Mouse (Mus musculus) natural killer cell, adult 2 months (primary cell): ENCODE measurements around the gene 4931406P16Rik.
"Not testable (repeated sequence)": the region's sequence is repeated elsewhere in the genome, so short reads cannot be mapped to it uniquely, and the experiment has no call there.

Experiments used
- DNase-seq, 2 experiments: peaks; one replicate each; pipeline ENCODE4 v3.0.0; 2022; ENCODE audit warnings: low spot score in 2 of 2

4931406P16Rik gene

DNA sequence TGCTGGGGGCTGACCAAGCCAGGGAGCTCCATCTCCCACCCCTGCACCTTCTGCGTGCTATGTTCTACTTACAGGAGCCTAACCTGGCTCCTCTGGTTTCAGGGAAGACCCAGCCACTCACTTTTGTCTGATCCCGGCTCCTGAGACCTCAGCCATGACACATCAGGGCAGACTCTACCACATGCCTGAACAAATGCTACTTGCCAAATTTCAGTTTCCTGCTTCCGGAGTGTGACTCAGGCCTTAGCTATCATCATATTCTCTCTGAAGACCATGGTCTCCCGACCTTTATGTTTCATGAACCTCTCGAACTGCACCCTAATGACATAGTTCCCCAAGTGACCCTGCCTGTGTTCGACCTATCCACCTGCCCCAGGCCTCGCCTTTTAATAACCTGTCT lies 100.1 kb downstream of the 4931406P16Rik start:
- no peak for DNase-seq

GRCm38 (mm10) chr7:34208027-34208745 lies 105.2 kb downstream of the 4931406P16Rik start:
- DNase-seq = no peak

GRCm38 (mm10) chr7:34206331-34206730 lies 107.0 kb downstream of the 4931406P16Rik start:
- DNase-seq = no peak

DNA sequence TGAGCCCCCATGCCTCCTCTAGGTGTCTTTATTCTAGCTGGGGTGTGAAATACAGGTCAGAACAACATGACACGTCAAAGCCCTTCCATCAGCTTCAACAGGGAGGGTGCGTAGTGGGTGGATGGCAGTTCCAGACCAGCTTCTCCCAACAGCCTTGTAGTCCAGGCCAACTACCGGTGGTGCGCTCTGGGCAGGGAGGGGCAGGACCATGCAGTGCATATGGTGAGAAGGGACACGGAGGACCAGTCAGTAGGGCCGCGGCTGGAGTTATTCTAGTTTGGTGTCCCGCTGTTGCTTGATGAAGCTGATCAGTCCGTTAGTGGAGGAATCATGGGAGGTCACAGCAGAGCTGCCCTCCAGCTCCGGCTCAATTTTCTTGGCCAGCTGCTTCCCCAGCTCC lies 111.2 kb downstream of the 4931406P16Rik start:
- not testable (repeated sequence) for DNase-seq

- DNase-seq = no peak
Observed at GRCm38 (mm10) chr7:34200829-34201228, 112.5 kb downstream of the 4931406P16Rik start.

- DNase-seq = peak; percentile 40 to 54
Observed at GRCm38 (mm10) chr7:34198346-34198745, 115.0 kb downstream of the 4931406P16Rik start.

- DNase-seq = peak; percentile 88 to 92
Observed at GRCm38 (mm10) chr7:34196132-34197128, 116.9 kb downstream of the 4931406P16Rik start, which contains the start of gene Pdcd2l. Gene Pdcd2l, minus strand, starts transcription at chr7:34196661.

DNA sequence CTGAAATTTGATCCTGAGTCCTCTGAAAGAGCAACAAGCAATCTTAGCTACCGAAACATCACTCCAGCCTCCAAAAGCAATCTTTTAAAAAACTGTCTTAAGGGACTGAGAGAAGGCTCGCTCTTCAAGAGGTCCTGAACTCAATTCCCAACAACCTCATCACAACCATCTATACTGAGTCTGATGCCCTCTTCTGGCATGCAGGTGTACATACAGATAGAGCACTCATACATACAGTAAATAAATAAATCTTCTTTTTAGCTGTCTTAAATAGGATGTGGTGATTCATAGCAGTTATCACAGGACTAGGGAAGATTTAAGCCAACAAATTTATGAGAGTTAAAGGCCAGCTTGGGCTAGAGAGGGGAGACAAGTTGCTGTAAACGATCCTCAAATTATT lies 117.7 kb downstream of the 4931406P16Rik start:
- no peak for DNase-seq

DNA sequence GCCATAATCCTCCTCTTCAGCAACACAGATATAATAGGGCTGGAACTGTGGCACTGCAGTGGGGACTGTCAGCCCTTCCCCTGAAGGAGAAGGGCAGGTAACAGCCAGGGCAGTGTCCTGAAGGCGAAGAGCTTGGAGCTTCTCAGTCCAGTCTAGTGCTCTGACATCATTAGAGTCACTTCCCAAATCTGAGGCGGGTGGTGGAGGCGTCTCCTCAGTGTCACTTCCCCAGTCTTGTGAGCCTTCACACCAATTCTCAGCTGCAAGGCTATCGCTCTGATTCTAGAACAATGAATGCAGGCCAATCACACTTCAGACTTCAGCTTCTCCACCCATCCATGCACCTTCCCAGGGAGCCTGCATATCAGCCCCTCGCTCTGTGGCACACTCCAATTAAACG lies 120.5 kb downstream of the 4931406P16Rik start:
- no peak for DNase-seq

DNA sequence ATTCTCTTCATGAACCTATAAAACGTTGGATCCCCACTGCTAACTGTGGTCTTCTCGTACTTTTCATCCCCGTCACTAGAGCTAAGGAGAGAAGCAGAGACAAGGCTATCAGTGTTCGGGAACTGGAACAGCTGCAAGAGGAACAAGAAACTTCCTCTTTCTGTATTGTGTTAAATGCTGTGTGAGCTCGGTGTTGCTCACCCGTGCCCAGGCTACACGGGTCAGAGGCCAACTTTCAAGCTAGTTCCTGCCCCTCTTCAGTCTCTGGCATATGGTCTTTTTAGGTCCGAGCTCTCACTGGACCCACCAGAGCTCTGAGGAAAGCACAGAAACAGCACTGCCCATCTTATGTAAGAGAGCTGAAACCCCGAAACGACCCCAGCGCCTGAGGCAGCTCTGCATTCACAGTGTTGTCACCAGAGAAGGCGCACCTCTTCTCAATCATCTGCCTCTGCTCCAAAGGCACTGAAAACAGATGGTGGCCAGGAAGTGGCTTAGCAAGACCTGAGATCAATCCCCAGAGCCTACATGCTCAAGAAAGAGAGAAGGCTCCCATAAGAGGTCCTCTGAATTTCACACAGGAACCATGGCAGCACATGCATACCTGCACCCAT lies 123.9 kb downstream of the 4931406P16Rik start:
- peak in 1 of 2 experiments; percentile 34 for DNase-seq
